Mouse (Mus musculus) heart, postnatal 0 days (tissue): ENCODE measurements around the gene Mthfd2l.

ENCODE experiments used
- CTCF ChIP-seq: IDR thresholded peaks from 2 replicates; pipeline ENCODE4 v1.5.1; 2016; ENCODE audit warnings: antibody characterized with exemption, control low read depth, low read depth
- EP300 ChIP-seq: IDR thresholded peaks from 2 replicates; pipeline ENCODE4 v1.6.1; 2016; ENCODE audit warnings: antibody characterized with exemption, low read depth

GRCm38 (mm10) chr5:90908983-90909382 is 21.9 kb upstream of the Mthfd2l start:
- TF ChIP-seq CTCF, result peak; percentile 88
- no peak for TF ChIP-seq EP300
